14 mouse cellular contexts compared by ENCODE assay signal in the genomic region with DNA sequence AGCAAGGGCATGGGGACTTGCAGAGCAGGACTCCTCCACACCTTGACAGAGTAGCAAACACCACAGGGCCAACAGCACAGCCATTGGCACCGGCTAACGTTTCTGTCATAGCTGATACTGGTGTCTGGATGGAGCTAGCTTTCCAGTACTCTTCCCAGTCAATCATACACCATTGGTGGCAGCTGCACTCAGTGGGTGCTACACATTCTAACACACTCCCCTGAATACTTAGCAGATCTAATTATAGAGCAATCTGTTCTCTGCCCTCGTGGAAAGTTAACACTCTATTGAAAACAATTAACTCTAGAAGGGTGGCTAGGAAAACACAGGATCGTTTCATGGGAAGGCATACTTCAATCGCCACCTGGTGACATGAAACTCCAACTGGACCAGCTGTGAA. TPM values are rescaled to one million over a fixed set of nuclear protein-coding genes. Genes with fewer than 3 reads are reported as not detected.
A peak's percentile ranks its signal among the peaks of the same experiment; 100 is the strongest.
DNase-seq lines count a peak whose midpoint lies in the region; ATAC-seq and TF ChIP-seq lines count a peak whose summit lies in the region.
"Had no signal": no experiment of that assay in that cellular context is flagged by ENCODE, and none has a peak within 500 bp of the region (broad histone marks: within the 10 kb centered on the region; RNA-seq: fewer than 3 reads in every experiment).

No protein-coding gene starts in this region.

- TF ChIP-seq EP300 in heart, postnatal 0 days (IDR thresholded peaks at IDR 0.05; ENCODE audit: low read depth): no peak

- no peak overlapping the region for H3K9ac ChIP-seq in heart, postnatal 0 days (replicated peaks; ENCODE audit: low read depth, low read length)
- H3K9ac ChIP-seq in forebrain, embryonic 16.5 days (replicated peaks; ENCODE audit: low read depth, low read length): no peak overlapping the region
- H3K9ac ChIP-seq: limb, embryonic 12.5 days; lung, embryonic 15.5 days; midbrain, embryonic 13.5 days had no signal

- DNase-seq in heart, postnatal 0 days (ENCODE audit: low spot score): no peak
- DNase-seq in heart, postnatal 4 days: no peak
- peak; percentile 36 to 47 for DNase-seq in layer of hippocampus, adult 2 months (ENCODE audit: low spot score in 2 of 2)
- peak; percentile 8 for DNase-seq in left cerebral cortex, postnatal 4 days
- no peak for DNase-seq in c-Kit-positive CD71-positive TER-119-positive erythroid progenitor cells, embryonic 14.5 days (ENCODE audit: low spot score)
- no peak for DNase-seq in yolk sac, embryonic 10.5 days (ENCODE audit: low spot score)
- DNase-seq: heart, adult 2 months had no signal

- intact Hi-C loops in left cerebral cortex, postnatal 4 days (cut with DNase I): no loop called here

- no peaks in the 10 kb centered on the region for H3K27me3 ChIP-seq in heart, postnatal 0 days (ENCODE audit: control insufficient read depth, insufficient read depth, low read length)
- H3K27me3 ChIP-seq in forebrain, embryonic 16.5 days (replicated peaks; ENCODE audit: control insufficient read depth, insufficient read depth, low read length): no peaks in the 10 kb centered on the region
- H3K27me3 ChIP-seq: limb, embryonic 12.5 days; lung, embryonic 15.5 days; midbrain, embryonic 13.5 days had no signal

- TF ChIP-seq CTCF in heart, postnatal 0 days (IDR thresholded peaks at IDR 0.05; ENCODE audit: low read depth): no peak
- no peak for TF ChIP-seq CTCF in layer of hippocampus, adult 2 months (conservative IDR thresholded peaks at IDR 0.05)

- H3K36me3 ChIP-seq in heart, postnatal 0 days (replicated peaks; ENCODE audit: control insufficient read depth, insufficient read depth, low read length): no peaks in the 10 kb centered on the region
- H3K36me3 ChIP-seq in forebrain, embryonic 16.5 days (ENCODE audit: control insufficient read depth, insufficient read depth): no peaks in the 10 kb centered on the region
- H3K36me3 ChIP-seq: limb, embryonic 12.5 days; lung, embryonic 15.5 days; midbrain, embryonic 13.5 days had no signal

- peaks cover 4% of the 10 kb centered on the region; the same call in 1 of the 2 replicates for H3K4me1 ChIP-seq in heart, postnatal 0 days (ENCODE audit: control insufficient read depth, insufficient read depth)
- 0 out of 2 replicates have a peak, but pooled peaks cover 4% of the 10 kb centered on the region for H3K4me1 ChIP-seq in forebrain, embryonic 16.5 days (replicated peaks; ENCODE audit: control insufficient read depth, insufficient read depth, low read length)
- H3K4me1 ChIP-seq: lung, embryonic 15.5 days; midbrain, embryonic 13.5 days had no signal

- H3K27ac ChIP-seq in heart, postnatal 0 days (ENCODE audit: low read depth): no peak overlapping the region
- H3K27ac ChIP-seq in forebrain, embryonic 16.5 days (ENCODE audit: low read length): no peak overlapping the region
- H3K27ac ChIP-seq in layer of hippocampus, adult 2 months: no peak overlapping the region
- H3K27ac ChIP-seq: heart, adult 2 months; limb, embryonic 12.5 days; lung, embryonic 15.5 days; midbrain, embryonic 13.5 days had no signal

- no peak overlapping the region for H3K4me3 ChIP-seq in heart, postnatal 0 days (ENCODE audit: low read depth, low read length)
- no peak overlapping the region for H3K4me3 ChIP-seq in forebrain, embryonic 16.5 days (replicated peaks; ENCODE audit: low read length)
- H3K4me3 ChIP-seq in layer of hippocampus, adult 2 months: no peak overlapping the region
- H3K4me3 ChIP-seq: erythroblast, embryonic 14.5 days; heart, adult 2 months; limb, embryonic 12.5 days; lung, embryonic 15.5 days; midbrain, embryonic 13.5 days had no signal

- 34% methylated on average over 5 of the region's 5 CpGs for WGBS in heart, postnatal 0 days
- WGBS in forebrain, embryonic 16.5 days: 47% methylated on average over 5 of the region's 5 CpGs

- no peaks in the 10 kb centered on the region for H3K9me3 ChIP-seq in heart, postnatal 0 days (replicated peaks; ENCODE audit: control insufficient read depth, low read length)
- H3K9me3 ChIP-seq in forebrain, embryonic 16.5 days (ENCODE audit: control insufficient read depth, low read length): no peaks in the 10 kb centered on the region
- H3K9me3 ChIP-seq: limb, embryonic 12.5 days; lung, embryonic 15.5 days; midbrain, embryonic 13.5 days had no signal

- peak; percentile 77 for ATAC-seq in heart, postnatal 0 days (ENCODE audit: insufficient read depth, low read depth)
- ATAC-seq in forebrain, embryonic 16.5 days: peak; percentile 87
- ATAC-seq: intestine, postnatal 0 days; midbrain, embryonic 13.5 days had no signal

- H3K4me2 ChIP-seq in heart, postnatal 0 days (ENCODE audit: low read depth, low read length): no peak overlapping the region
- H3K4me2 ChIP-seq in forebrain, embryonic 16.5 days (ENCODE audit: low read length): no peak overlapping the region
- H3K4me2 ChIP-seq: limb, embryonic 12.5 days; lung, embryonic 15.5 days; midbrain, embryonic 13.5 days had no signal

RNA-seq across cellular contexts. Expression of a gene that starts 43.2 kb away (rescaled TPM):
- total RNA-seq in heart, postnatal 0 days (2014; rRNA removed; ENCODE audit: low replicate concordance): 0.57 TPM in 1 of 2 replicates, not detected in the other
- 0.05 and 0.10 TPM in 2 replicates for polyA plus RNA-seq in heart, postnatal 0 days (2015; fragmentation: Nextera tagmentation; extraction: Ambion mirVana)
- total RNA-seq in heart, postnatal 4 days (2021): under 1 TPM; 0.48 to 0.52 TPM
- polyA plus RNA-seq in forebrain, embryonic 16.5 days (2015; fragmentation: Nextera tagmentation; extraction: Ambion mirVana): 0.71 and 1.1 TPM in 2 replicates
- total RNA-seq in layer of hippocampus, adult 2 months (2021): 1 to 10 TPM; 2.4 TPM
- total RNA-seq in left cerebral cortex, postnatal 4 days (2021): 1 to 10 TPM; 5.2 TPM
- total RNA-seq: common myeloid progenitor, adult 5-6 weeks; heart, adult 2 months had no signal
- polyA plus RNA-seq: erythroblast, embryonic 14.5 days had no signal

Comparison
In these comparisons a context has a peak if more than half of its experiments do, and no peak if none do; other contexts are left out.
1. DNase-seq: peak in layer of hippocampus, adult 2 months (2 of 2) and left cerebral cortex, postnatal 4 days (single experiment); none in heart, postnatal 0 days (single experiment), heart, postnatal 4 days (single experiment), c-Kit-positive CD71-positive TER-119-positive erythroid progenitor cells, embryonic 14.5 days (single experiment) and yolk sac, embryonic 10.5 days (single experiment).